Mouse (Mus musculus): ENCODE data around the gene Tnfaip8l3.

Tnfaip8l3 gene

GRCm38 (mm10) chr9:53992567-53992966 lies 75.6 kb downstream of the Tnfaip8l3 start:
- in situ Hi-C loops (cut with MboI; ENCODE audit: unreplicated experiment in 2 of 2): loop anchor here (5.0 to 25.0 kb wide), 14 partner anchors 165 to 1395 kb away; no protein-coding TSS in a partner anchor

GRCm38 (mm10) chr9:53990921-53991320 lies 77.3 kb downstream of the Tnfaip8l3 start:
- in situ Hi-C loops (cut with MboI; ENCODE audit: unreplicated experiment in 2 of 2): loop anchor here (5.0 to 25.0 kb wide), 14 partner anchors 164 to 1396 kb away; no protein-coding TSS in a partner anchor

GRCm38 (mm10) chr9:53986972-53987371 lies 81.2 kb downstream of the Tnfaip8l3 start:
- in situ Hi-C loops (cut with MboI; ENCODE audit: unreplicated experiment in 2 of 2): loop anchor here (10.0 to 25.0 kb wide), 8 partner anchors 102 to 1400 kb away; no protein-coding TSS in a partner anchor

GRCm38 (mm10) chr9:53984868-53985267 lies 83.3 kb downstream of the Tnfaip8l3 start:
- in situ Hi-C loops (cut with MboI; ENCODE audit: unreplicated experiment in 2 of 2): loop anchor here (10.0 to 25.0 kb wide), 8 partner anchors 100 to 1402 kb away; no protein-coding TSS in a partner anchor

GRCm38 (mm10) chr9:53975122-53975518 lies 93.1 kb downstream of the Tnfaip8l3 start, which contains the start of gene Elmod1:
Elmod1 (minus strand) TSS chr9:53975301.
- in situ Hi-C loops (cut with MboI; ENCODE audit: unreplicated experiment in 2 of 2): loop anchor here (25.0 kb wide), 5 partner anchors 388 to 1412 kb away; no protein-coding TSS in a partner anchor

GRCm38 (mm10) chr9:53974328-53975121 lies 93.7 kb downstream of the Tnfaip8l3 start:
- in situ Hi-C loops (cut with MboI; ENCODE audit: unreplicated experiment in 2 of 2): loop anchor here (25.0 kb wide), 5 partner anchors 387 to 1413 kb away; no protein-coding TSS in a partner anchor

GRCm38 (mm10) chr9:53973929-53974327 lies 94.3 kb downstream of the Tnfaip8l3 start:
- in situ Hi-C loops (cut with MboI; ENCODE audit: unreplicated experiment in 2 of 2): no loop called here

Data from v-Abl transformed pro-B cells (cell line).